Mouse (Mus musculus) left cerebral cortex, postnatal 4 days (tissue): Measurements from ENCODE around the gene Mars2. TPM values are rescaled to one million over a fixed set of nuclear protein-coding genes. Genes with fewer than 3 reads are reported as not detected.
A peak's percentile ranks its signal among the peaks of the same experiment; 100 is the strongest.

ENCODE experiments used
- DNase-seq: peaks from one replicate; pipeline ENCODE4 v3.0.0-alpha.2; 2022
- intact Hi-C: fragments of 180-260 bp; cut with DNase I; formaldehyde crosslinking; loops from one replicate; pipeline ENCODE4 v1.15.1; 2025
- total RNA-seq, 2 experiments: library from RNA; stranded (reverse); gene quantifications; 2 replicates each; pipeline ENCODE4 v1.2.3; 2021

Gene Mars2
- total RNA-seq, 2 experiments from 2014 or later: 16.8 to 20.0 TPM

DNA sequence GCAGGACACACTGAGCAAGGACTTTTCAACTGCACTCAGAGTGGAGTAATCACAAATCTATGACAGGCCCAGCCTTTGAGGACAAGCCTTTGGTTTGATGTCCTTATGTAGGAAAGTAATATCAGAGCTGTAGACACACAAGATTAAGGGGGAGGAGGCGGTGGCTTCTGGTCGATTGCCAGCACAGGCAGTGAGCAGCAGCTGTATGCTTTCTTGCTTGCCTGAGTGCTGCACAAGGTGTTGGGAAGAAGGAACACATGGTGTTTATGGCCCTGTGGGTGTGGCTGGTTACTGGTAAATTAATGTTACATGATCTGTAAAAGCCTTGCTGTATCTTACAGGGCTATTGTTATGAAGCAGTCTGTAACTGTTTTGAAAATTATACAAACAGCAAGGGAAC lies 19.8 kb upstream of the Mars2 start:
- no peak for DNase-seq
- intact Hi-C loops: no loop called here

- no peak for DNase-seq
Measured at GRCm38 (mm10) chr1:55221352-55221751, 15.6 kb upstream of the Mars2 start.

DNA sequence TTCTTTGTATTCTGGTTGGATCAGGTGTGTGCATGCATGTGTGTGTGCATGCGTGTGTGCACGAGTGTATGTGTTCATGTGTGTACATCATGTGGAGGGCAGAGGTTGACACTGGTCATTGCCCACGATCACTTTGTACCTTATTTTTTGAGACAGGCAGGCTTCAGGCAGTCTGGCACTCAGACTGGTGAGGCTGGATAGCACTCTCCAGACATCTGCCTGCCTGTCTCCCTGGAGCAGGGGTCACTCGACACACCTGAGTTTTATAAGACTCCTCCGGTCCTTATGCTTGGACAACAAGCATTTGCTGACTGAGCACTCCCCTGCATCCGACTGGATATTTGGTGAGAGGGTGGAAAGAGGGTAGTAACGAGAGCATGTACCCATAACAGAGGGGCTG lies 14.0 kb upstream of the Mars2 start:
- intact Hi-C loops: no loop called here
- DNase-seq: no peak

More at GRCm38 (mm10) chr1:55221352-55221751, 15.6 kb upstream of the Mars2 start:
- intact Hi-C loops: no loop called here

DNA sequence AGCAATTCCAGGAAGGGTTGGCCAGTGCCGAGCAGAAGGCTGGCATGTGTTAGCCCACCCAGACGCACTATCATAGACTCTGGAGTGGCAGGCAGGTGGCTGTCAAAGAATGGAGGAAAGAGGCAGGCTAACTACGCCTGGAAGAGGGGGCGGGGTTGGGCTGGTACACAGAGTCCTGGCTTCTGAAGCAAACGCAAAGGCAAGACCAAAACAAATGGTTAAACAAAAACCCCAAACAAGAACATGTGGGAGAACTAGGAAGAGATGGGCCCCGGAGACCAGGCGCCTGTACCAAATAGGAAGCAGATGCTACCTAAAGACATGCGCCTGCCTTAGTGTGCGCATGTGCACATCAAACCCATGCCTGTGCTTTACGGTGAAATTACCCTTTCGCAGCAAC lies 12.9 kb upstream of the Mars2 start:
- peak; percentile 68 for DNase-seq
- intact Hi-C loops: no loop called here

DNA sequence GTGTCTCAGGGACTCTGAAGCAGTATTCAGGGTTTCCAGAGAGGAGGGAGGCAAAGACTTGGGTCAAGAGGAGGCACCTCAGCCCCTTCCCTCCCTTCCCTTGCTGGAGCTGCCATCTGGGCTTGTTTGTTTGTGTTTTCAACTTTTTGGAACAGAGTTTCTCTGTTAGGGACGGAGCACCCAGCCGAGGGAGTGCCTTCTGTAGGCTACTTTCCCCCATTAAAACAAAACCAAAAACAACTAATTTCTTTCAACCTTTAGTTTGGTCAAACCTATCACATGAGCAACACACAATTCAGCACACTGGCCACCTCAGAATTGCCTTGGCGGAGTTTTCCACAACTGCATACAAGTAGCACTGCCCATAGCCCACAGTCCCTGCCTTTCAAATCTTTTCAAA lies 11.6 kb upstream of the Mars2 start:
- intact Hi-C loops: no loop called here
- no peak for DNase-seq

DNA sequence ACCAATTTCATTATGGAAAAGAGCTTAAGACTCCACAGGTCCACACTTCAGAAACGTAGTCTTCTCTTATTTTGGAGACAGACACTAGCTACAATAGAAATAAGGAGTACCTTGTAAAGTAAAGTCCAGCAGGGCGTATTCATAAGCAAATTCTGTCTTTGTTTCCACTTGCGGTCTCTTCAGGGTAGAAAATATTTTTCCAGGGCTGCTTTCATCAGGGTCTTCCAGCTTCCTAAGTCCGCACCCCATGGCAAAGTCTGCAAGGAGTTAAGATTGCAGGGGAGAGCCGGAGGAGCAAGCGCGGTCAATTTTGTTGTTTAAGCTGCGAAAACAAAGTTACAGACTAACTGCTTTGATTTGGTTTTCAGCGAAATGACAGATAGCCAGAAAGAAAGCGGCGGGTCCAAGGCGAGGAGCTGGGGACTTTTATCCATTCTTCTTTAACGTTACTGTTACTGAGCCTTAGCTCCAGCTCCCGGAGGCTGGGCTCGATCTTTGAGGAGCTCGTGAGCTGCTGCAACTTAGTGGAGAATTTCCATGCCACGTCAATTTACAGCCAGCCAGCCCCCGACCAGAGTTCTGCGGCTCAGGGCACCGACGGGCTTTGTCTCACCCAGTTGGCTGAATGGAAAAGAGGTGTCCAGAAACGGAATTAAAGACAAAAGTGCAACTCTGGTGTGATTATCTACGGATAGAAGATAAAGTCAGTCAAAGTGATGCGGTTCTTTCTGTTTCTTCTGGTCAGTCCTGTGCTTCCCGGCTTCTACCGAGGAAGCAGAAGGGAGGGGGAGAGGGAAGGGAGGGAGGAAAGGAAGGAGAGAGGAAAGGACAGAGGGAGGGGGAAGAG lies 10.7 kb upstream of the Mars2 start, which contains the start of gene Rftn2:
Gene Rftn2 (minus strand): TSS at position 772 of the 847 bp plus-strand sequence.
- intact Hi-C loops: no loop called here
- no peak for DNase-seq

GRCm38 (mm10) chr1:55227376-55227775 lies 9.6 kb upstream of the Mars2 start:
- no peak for DNase-seq
- intact Hi-C loops: no loop called here

GRCm38 (mm10) chr1:55228256-55228884 lies 8.6 kb upstream of the Mars2 start:
- no peak for DNase-seq
- intact Hi-C loops: no loop called here

DNA sequence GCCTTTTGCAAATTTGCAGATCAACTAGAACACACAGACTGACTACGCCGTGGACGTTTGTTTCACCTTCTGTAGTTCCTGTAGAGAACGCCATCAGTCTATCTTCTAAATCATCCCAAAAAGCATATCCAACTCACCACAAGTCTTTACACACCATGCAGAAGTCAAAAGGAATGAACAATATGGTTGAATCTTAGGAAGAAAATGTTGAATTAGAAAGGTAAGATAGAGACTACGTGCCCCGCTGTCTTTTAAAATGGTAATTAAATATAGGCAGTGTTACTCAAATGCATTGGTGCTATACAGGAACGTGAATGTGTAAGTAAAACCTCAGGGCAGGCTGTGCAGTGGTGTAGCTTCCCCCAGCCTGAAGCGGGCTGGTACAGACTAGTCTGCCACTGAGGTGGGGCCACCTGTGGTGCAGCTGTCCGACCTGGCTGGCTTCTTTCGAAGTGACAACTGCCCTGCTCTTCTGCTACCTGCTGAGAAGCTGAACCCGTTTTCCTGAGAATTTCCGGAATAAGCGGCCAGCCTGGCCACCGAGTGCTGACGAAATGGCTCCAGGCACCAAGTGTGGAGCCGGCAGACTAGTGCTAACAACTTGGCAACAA lies 2.0 kb upstream of the Mars2 start:
- intact Hi-C loops: loop anchor here (10.0 kb wide), 1 partner anchor 130 kb away; the partner anchor contains the start of gene Boll
- no peak for DNase-seq

DNA sequence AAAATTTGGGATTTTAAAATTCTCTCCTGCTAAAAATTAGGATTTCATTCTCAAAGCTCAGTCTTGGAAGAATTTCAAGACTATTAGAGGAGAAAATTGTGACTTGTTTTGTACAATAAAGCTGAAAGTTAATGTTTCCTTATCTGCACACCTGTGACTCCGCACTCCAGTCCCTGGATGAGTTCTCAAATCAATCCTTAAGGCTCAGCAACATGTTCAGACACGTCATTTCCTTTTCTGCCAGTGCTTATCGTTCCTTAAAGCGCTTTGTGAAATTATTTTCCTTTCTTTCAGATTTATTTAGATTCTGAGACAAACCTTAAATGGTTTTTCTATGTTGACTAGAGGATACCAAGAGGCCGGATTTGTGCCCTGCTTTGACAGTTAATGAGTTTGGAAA lies 490 bp upstream of the Mars2 start:
- no peak for DNase-seq
- intact Hi-C loops: loop anchor here (10.0 kb wide), 1 partner anchor 128 kb away; the partner anchor contains the start of gene Boll

- DNase-seq: no peak
- intact Hi-C loops: loop anchor here (10.0 kb wide), 1 partner anchor 127 kb away; the partner anchor contains the start of gene Boll
Measured at GRCm38 (mm10) chr1:55237643-55238161, 725 bp downstream of the Mars2 start.

- DNase-seq: no peak
- intact Hi-C loops: loop anchor here (10.0 kb wide), 1 partner anchor 126 kb away; the partner anchor contains the start of gene Boll
Measured at GRCm38 (mm10) chr1:55238496-55238895, 1.5 kb downstream of the Mars2 start.

GRCm38 (mm10) chr1:55239237-55239636 lies 2.3 kb downstream of the Mars2 start:
- intact Hi-C loops: loop anchor here (10.0 kb wide), 1 partner anchor 126 kb away; the partner anchor contains the start of gene Boll
- DNase-seq: no peak

GRCm38 (mm10) chr1:55246374-55246773 lies 9.4 kb downstream of the Mars2 start:
- DNase-seq: no peak
- intact Hi-C loops: no loop called here

GRCm38 (mm10) chr1:55264385-55264784 lies 27.4 kb downstream of the Mars2 start:
- no peak for DNase-seq
- intact Hi-C loops: no loop called here

DNA sequence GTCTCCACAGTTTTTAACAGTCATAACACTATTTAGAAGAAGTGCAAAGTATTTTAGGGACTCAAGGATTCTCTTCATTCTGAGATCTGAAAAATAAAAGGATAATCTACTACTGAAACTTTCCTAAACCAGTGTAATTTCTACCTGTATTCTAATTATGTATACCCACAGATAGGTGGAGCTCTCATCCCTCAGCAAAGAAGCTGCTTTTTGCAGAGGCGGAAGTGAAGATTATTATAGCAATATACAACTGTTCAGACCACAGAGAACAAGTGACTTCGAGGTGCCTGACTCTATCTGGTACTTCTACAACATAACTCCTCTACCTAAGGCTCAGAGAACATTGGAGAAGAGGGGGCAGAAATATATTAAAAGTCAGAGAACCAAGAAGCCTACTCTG lies 28.5 kb downstream of the Mars2 start:
- intact Hi-C loops: no loop called here
- no peak for DNase-seq

GRCm38 (mm10) chr1:55279081-55279480 lies 42.1 kb downstream of the Mars2 start:
- intact Hi-C loops: no loop called here
- no peak for DNase-seq
